Mouse (Mus musculus): ENCODE results near the gene Foxf2. TPM values are rescaled to one million over a fixed set of nuclear protein-coding genes. Genes with fewer than 3 reads are reported as not detected.

The Foxf2 gene
- total RNA-seq, 1 experiment from 2014 or later: not detected

GRCm38 (mm10) chr13:31626183-31626801 lies 676 bp downstream of the Foxf2 start:
- DNase-seq: peak; percentile 33

- no peak for DNase-seq
Measured at GRCm38 (mm10) chr13:31626991-31627625, 1.5 kb downstream of the Foxf2 start.

- no peak for DNase-seq
Measured at GRCm38 (mm10) chr13:31627864-31628690, 2.5 kb downstream of the Foxf2 start.

- no peak for DNase-seq
Measured at GRCm38 (mm10) chr13:31628691-31629180, 3.1 kb downstream of the Foxf2 start.

GRCm38 (mm10) chr13:31629321-31629851 lies 3.8 kb downstream of the Foxf2 start:
- peak; percentile 26 for DNase-seq

GRCm38 (mm10) chr13:31630051-31630450 lies 4.4 kb downstream of the Foxf2 start:
- DNase-seq: no peak

GRCm38 (mm10) chr13:31630551-31630950 lies 4.9 kb downstream of the Foxf2 start:
- no peak for DNase-seq

- DNase-seq: no peak
Measured at GRCm38 (mm10) chr13:31631291-31631690, 5.7 kb downstream of the Foxf2 start.

- peak; percentile 81 for DNase-seq
Measured at GRCm38 (mm10) chr13:31632450-31632849, 6.8 kb downstream of the Foxf2 start.

- DNase-seq: no peak
Measured at GRCm38 (mm10) chr13:31633259-31633658, 7.6 kb downstream of the Foxf2 start.

GRCm38 (mm10) chr13:31635546-31635945 lies 9.9 kb downstream of the Foxf2 start:
- no peak for DNase-seq

GRCm38 (mm10) chr13:31641517-31641916 lies 15.9 kb downstream of the Foxf2 start:
- no peak for DNase-seq

GRCm38 (mm10) chr13:31652131-31652745 lies 26.6 kb downstream of the Foxf2 start:
- DNase-seq: no peak

- DNase-seq: no peak
Measured at GRCm38 (mm10) chr13:31656249-31656648, 30.6 kb downstream of the Foxf2 start.

GRCm38 (mm10) chr13:31658212-31658611 lies 32.6 kb downstream of the Foxf2 start:
- no peak for DNase-seq

GRCm38 (mm10) chr13:31658963-31659362 lies 33.3 kb downstream of the Foxf2 start:
- DNase-seq: peak; percentile 52

- DNase-seq: no peak
Measured at GRCm38 (mm10) chr13:31661211-31661610, 35.6 kb downstream of the Foxf2 start.

- DNase-seq: no peak
Measured at GRCm38 (mm10) chr13:31665376-31665775, 39.8 kb downstream of the Foxf2 start.

GRCm38 (mm10) chr13:31667919-31668524 lies 42.4 kb downstream of the Foxf2 start:
- no peak for DNase-seq

- DNase-seq: no peak
Measured at GRCm38 (mm10) chr13:31672093-31672492, 46.5 kb downstream of the Foxf2 start.
